Mouse (Mus musculus): ENCODE data around the gene Chchd6. TPM values are rescaled to one million over a fixed set of nuclear protein-coding genes. Genes with fewer than 3 reads are reported as not detected.

The Chchd6 gene
- polyA plus RNA-seq, 1 experiment from 2014 or later = 55.9 TPM

DNA sequence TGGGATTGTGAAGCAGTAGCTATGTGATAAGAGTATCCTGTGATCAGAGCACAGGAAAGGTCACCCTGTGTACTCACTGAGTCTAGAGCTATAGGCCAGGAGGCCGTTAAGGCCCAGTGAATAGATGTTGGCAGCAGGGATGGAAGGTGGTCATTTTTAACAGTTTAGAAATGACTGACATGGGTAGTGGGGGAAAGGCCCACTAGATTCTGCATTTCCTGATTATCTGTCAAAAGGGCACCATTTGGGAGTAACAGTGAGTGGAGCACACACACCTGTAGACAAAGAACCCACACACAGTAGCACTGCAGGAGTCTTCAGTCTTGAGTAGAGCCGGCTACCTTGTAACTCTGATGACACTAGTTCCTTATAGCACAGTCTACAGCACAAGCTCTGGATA, 141.0 kb downstream of the Chchd6 start:
- Histone ChIP-seq H3K36me3 (ENCODE audit: control insufficient read depth, insufficient read depth, low read length) (no peaks in the 10 kb centered on the region), H3K9ac (ENCODE audit: low read length) (no peak overlapping the region), H3K4me2 (ENCODE audit: low read depth, low read length) (no peak overlapping the region), H3K9me3 (ENCODE audit: control insufficient read depth, low read length) (no peaks in the 10 kb centered on the region), H3K4me3 (ENCODE audit: low read length) (no peak overlapping the region), H3K4me1 (replicated peaks; ENCODE audit: control insufficient read depth, insufficient read depth, low read length) (peaks cover 10% of the 10 kb centered on the region), H3K27ac (ENCODE audit: low read length) (no peak overlapping the region), H3K27me3 (ENCODE audit: control insufficient read depth, insufficient read depth, low read depth, low read length) (no peaks in the 10 kb centered on the region)
- no peak for ATAC-seq (ENCODE audit: low read depth)
- 81% methylated on average over 2 of the region's 2 CpGs for WGBS

DNA sequence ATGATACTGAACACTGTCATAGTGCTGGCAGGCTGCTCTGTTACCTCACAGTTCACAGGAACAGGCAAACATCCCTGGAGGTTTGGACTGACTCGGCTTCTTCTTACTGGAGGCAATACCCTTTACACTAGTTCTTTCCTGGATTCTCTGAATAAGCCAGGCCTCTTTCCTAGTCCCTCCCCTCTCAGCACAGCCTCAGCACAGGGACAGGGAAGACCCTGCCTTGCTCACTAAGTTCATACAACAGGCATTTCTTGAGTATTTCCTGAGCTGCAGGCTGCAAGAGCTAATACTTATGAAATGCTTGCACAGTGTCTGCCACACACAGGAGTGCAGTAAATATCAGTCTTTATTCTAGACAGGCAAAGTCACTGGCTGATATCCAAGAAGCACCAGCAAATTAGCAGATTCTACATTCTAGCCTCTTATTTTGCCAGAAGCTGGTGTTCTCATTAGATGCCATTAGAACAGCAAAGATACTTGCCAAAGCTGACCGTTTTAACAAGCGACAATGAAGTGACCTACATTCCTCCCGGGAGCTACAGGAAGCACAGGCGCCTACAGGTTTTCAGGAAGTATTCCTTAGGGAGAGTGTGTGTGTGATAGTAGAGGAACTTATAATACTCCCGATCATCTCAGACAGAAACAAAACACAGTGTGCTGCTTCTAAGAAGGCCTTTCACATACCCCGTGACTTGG, 142.3 kb downstream of the Chchd6 start:
- H3K4me2 ChIP-seq (ENCODE audit: low read depth, low read length) = no peak overlapping the region
- peaks cover 10% of the 10 kb centered on the region for H3K4me1 ChIP-seq (replicated peaks; ENCODE audit: control insufficient read depth, insufficient read depth, low read length)
- peak; percentile 62; the same call in 1 of the 2 replicates for ATAC-seq (ENCODE audit: low read depth)
- H3K27ac ChIP-seq (ENCODE audit: low read length) = peak overlapping the region; percentile 53
- H3K4me3 ChIP-seq (ENCODE audit: low read length) = no peak overlapping the region
- WGBS = 22% methylated on average over 7 of the region's 7 CpGs
- H3K9me3 ChIP-seq (ENCODE audit: control insufficient read depth, low read length) = no peaks in the 10 kb centered on the region
- H3K9ac ChIP-seq (ENCODE audit: low read length) = no peak overlapping the region
- H3K36me3 ChIP-seq (ENCODE audit: control insufficient read depth, insufficient read depth, low read length) = no peaks in the 10 kb centered on the region
- H3K27me3 ChIP-seq (ENCODE audit: control insufficient read depth, insufficient read depth, low read depth, low read length) = no peaks in the 10 kb centered on the region

DNA sequence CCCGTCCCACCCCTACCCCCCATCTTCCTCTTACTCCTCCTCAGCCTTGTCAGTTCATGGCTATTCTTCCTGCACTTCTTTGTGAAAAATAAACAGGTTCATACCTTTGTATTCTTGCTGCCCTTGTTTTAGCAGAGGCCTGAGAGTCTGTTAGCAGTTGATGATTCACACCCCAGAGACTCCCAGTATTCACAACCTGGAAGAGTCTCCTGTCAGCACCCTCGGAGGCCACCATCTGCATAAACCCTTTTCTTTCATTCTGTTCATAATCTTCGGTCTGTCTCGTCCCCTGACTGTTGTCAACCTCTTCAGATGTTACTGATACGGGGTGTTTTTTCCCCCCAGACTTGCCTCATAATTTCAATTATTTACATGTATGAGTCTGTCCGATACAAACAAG, 143.1 kb downstream of the Chchd6 start:
- H3K9me3 ChIP-seq (ENCODE audit: control insufficient read depth, low read length) = no peaks in the 10 kb centered on the region
- H3K4me2 ChIP-seq (ENCODE audit: low read depth, low read length) = no peak overlapping the region
- no peak overlapping the region for H3K4me3 ChIP-seq (ENCODE audit: low read length)
- no peaks in the 10 kb centered on the region for H3K27me3 ChIP-seq (ENCODE audit: control insufficient read depth, insufficient read depth, low read depth, low read length)
- H3K27ac ChIP-seq (ENCODE audit: low read length) = no peak overlapping the region
- peaks cover 10% of the 10 kb centered on the region for H3K4me1 ChIP-seq (replicated peaks; ENCODE audit: control insufficient read depth, insufficient read depth, low read length)
- H3K9ac ChIP-seq (ENCODE audit: low read length) = no peak overlapping the region
- WGBS = 75% methylated on average over 6 of the region's 6 CpGs
- H3K36me3 ChIP-seq (ENCODE audit: control insufficient read depth, insufficient read depth, low read length) = no peaks in the 10 kb centered on the region
- ATAC-seq (ENCODE audit: low read depth) = no peak

DNA sequence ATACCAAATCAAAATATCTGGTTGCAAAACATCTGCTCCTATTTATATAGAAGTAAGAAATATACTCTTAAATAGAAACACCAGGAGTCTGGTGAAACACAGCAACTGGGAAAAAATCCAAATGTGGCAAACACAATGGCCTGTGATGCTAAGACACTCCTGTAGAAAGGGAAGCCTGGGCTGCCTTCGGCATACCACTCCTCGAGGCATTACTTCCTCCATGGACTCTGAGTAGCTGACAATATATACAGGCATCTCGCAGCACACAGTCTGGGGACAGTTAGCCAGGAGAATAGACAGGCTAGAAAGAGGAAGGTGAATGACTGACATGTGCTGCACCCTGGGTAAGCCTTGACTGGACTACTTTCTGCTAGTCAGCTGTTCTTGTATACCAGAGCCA, 146.7 kb downstream of the Chchd6 start:
- 49% methylated on average over 3 of the region's 3 CpGs for WGBS
- H3K27me3 ChIP-seq (ENCODE audit: control insufficient read depth, insufficient read depth, low read depth, low read length) = no peaks in the 10 kb centered on the region
- no peak overlapping the region for H3K4me3 ChIP-seq (ENCODE audit: low read length)
- H3K9me3 ChIP-seq (ENCODE audit: control insufficient read depth, low read length) = no peaks in the 10 kb centered on the region
- H3K27ac ChIP-seq (ENCODE audit: low read length) = no peak overlapping the region
- H3K9ac ChIP-seq (ENCODE audit: low read length) = no peak overlapping the region
- H3K36me3 ChIP-seq (ENCODE audit: control insufficient read depth, insufficient read depth, low read length) = no peaks in the 10 kb centered on the region
- H3K4me2 ChIP-seq (ENCODE audit: low read depth, low read length) = no peak overlapping the region
- peaks cover 5% of the 10 kb centered on the region for H3K4me1 ChIP-seq (replicated peaks; ENCODE audit: control insufficient read depth, insufficient read depth, low read length)
- ATAC-seq (ENCODE audit: low read depth) = no peak

DNA sequence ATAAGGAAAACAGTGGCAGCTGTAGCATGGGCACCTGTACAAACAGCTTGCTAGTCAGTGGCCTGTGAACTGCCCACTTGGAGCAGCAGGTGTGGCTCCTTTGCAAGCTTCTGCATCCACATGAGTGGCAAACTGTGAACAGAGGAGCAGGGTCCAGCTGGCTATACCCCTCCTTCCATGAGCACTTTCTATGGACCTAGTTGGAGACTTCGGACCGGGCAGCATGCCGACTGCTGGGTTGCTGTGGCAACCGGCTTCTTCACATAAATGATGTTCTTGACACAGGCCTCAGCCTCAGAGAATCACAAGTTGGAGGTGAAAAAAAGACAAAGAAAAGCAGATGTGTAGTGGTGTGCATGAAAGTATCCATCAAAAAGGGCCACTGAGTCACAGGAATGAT, 154.8 kb downstream of the Chchd6 start:
- Histone ChIP-seq H3K27me3 (ENCODE audit: control insufficient read depth, insufficient read depth, low read depth, low read length) (no peaks in the 10 kb centered on the region), H3K4me3 (ENCODE audit: low read length) (no peak overlapping the region), H3K4me2 (ENCODE audit: low read depth, low read length) (no peak overlapping the region), H3K9me3 (ENCODE audit: control insufficient read depth, low read length) (no peaks in the 10 kb centered on the region), H3K9ac (ENCODE audit: low read length) (no peak overlapping the region), H3K36me3 (ENCODE audit: control insufficient read depth, insufficient read depth, low read length) (no peaks in the 10 kb centered on the region), H3K4me1 (replicated peaks; ENCODE audit: control insufficient read depth, insufficient read depth, low read length) (no peaks in the 10 kb centered on the region; the same call in 1 of the 2 replicates), H3K27ac (ENCODE audit: low read length) (no peak overlapping the region)
- ATAC-seq (ENCODE audit: low read depth) = peak; percentile 45; the same call in 1 of the 2 replicates
- 69% methylated on average over 4 of the region's 4 CpGs for WGBS

DNA sequence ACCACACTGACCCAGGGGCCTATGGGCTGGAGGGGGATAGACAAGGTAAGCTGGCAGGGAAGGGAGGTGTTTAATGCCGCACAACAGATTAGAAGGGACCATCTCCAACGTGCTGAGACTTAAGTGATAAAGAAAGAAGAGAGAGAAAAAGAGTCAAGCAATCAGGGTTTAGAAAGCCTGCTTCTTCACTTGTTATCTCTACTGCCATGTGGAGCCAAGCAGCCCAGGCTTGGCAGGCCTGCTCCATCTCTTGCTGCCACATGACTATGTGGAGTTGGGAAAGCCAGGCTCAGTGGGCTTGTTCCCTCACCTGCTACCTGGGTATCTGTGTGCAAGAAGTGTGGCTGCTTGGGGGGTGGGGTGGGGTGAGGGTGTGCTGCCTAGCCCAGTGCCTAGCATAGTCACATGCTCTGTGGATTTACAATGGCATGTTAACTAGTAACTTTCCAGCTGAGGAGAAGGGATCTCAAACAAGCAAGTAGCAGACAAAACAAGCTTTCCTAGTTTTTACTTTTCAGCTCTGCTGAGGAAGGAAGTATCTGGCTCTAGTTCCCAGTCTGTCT, 163.5 kb downstream of the Chchd6 start:
- Histone ChIP-seq H3K27ac (ENCODE audit: low read length) (no peak overlapping the region), H3K9ac (ENCODE audit: low read length) (no peak overlapping the region), H3K9me3 (ENCODE audit: control insufficient read depth, low read length) (no peaks in the 10 kb centered on the region), H3K4me3 (ENCODE audit: low read length) (no peak overlapping the region), H3K4me1 (replicated peaks; ENCODE audit: control insufficient read depth, insufficient read depth, low read length) (no peaks in the 10 kb centered on the region), H3K27me3 (ENCODE audit: control insufficient read depth, insufficient read depth, low read depth, low read length) (no peaks in the 10 kb centered on the region), H3K36me3 (ENCODE audit: control insufficient read depth, insufficient read depth, low read length) (no peaks in the 10 kb centered on the region), H3K4me2 (ENCODE audit: low read depth, low read length) (no peak overlapping the region)
- no peak for ATAC-seq (ENCODE audit: low read depth)
- 60% methylated on average over 2 of the region's 2 CpGs for WGBS

DNA sequence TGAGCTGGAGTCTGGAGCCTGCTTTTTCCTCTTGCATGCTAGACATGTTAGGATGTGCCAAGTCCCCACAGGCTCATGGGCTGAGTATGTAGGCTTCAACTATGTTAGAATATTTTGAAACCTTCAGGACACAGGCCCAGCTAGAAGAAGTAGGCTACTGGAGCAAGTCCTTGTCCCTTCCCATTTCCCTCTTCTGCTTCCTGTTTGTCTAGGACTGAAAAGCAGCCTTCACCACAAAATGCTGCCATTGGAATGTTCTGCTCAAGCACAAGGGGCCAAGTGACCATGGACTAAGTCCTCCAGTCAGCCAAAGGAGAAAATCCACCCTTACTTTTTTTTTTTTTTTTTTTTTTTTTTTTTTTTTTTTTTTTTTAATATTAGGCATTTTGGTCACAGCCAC, 164.7 kb downstream of the Chchd6 start:
- no peaks in the 10 kb centered on the region for H3K27me3 ChIP-seq (ENCODE audit: control insufficient read depth, insufficient read depth, low read depth, low read length)
- no peak overlapping the region for H3K9ac ChIP-seq (ENCODE audit: low read length)
- H3K27ac ChIP-seq (ENCODE audit: low read length) = no peak overlapping the region
- no peaks in the 10 kb centered on the region for H3K4me1 ChIP-seq (replicated peaks; ENCODE audit: control insufficient read depth, insufficient read depth, low read length)
- no peaks in the 10 kb centered on the region for H3K9me3 ChIP-seq (ENCODE audit: control insufficient read depth, low read length)
- no peak overlapping the region for H3K4me2 ChIP-seq (ENCODE audit: low read depth, low read length)
- no peaks in the 10 kb centered on the region for H3K36me3 ChIP-seq (ENCODE audit: control insufficient read depth, insufficient read depth, low read length)
- ATAC-seq (ENCODE audit: low read depth) = no peak
- H3K4me3 ChIP-seq (ENCODE audit: low read length) = no peak overlapping the region

DNA sequence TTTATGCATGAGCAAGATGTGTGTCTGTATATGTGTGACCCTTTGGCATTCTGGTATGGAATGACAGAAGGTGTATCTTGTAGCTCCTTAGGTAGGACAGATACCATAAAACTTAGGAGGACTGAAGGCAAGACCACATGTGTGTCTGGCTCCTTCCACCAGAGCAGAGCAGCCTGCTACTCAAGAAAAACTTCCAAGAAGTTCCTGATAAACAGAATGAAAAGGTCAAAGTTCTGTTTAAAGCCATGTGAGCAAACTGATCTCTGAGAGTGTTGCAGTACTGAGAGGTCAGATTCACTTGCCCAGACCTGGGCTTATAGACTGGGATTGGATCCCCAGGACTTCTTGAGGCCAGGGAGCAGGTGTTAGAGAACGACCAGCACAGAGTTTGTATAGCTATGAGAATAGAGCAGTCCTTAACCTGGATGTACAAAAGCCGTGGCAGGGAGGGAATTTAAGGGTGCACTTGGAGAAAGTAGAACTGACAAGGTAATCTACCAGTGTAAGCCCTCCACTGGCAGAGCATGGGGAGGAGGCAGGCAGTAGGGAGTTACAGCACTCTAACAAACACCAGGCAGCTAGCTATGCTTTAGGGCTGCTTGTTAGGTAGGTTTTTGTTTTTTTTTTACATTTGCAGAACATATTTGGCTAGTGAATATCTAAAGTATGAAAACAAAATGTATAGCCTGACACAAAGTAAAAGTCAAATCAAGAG, 166.6 kb downstream of the Chchd6 start:
- WGBS = 24% methylated on average over 2 of the region's 2 CpGs

DNA sequence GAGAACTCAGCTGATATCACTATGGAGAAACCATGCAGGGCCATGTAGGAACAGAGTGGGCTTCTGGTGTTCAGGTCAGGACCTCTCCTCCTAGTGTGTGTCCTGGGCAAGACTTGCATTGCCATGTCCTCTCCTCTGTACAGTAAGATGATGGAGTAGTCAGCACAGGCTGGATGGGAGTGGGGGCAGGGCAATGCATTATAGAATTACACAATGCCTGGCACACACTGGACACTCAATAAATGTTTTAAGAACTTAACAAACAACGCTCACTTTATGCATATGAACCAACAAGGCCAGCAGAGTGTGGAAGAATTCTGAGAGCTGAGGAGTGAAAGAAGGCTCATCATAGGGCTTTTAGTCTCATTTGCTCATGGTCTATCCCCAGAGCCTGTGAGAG, 171.0 kb downstream of the Chchd6 start:
- ATAC-seq (ENCODE audit: low read depth) = peak; percentile 34; the same call in 1 of the 2 replicates
- H3K27me3 ChIP-seq (ENCODE audit: control insufficient read depth, insufficient read depth, low read depth, low read length) = no peaks in the 10 kb centered on the region
- no peak overlapping the region for H3K27ac ChIP-seq (ENCODE audit: low read length)
- H3K9me3 ChIP-seq (ENCODE audit: control insufficient read depth, low read length) = no peaks in the 10 kb centered on the region
- H3K36me3 ChIP-seq (ENCODE audit: control insufficient read depth, insufficient read depth, low read length) = no peaks in the 10 kb centered on the region
- H3K9ac ChIP-seq (ENCODE audit: low read length) = no peak overlapping the region
- 70% methylated on average over 1 of the region's 1 CpGs for WGBS
- H3K4me1 ChIP-seq (replicated peaks; ENCODE audit: control insufficient read depth, insufficient read depth, low read length) = peaks cover 10% of the 10 kb centered on the region
- H3K4me3 ChIP-seq (ENCODE audit: low read length) = no peak overlapping the region
- H3K4me2 ChIP-seq (ENCODE audit: low read depth, low read length) = no peak overlapping the region

More for the DNA sequence above, 166.6 kb downstream of the Chchd6 start:
- no peaks in the 10 kb centered on the region for H3K9me3 ChIP-seq (ENCODE audit: control insufficient read depth, low read length)
- no peak overlapping the region for H3K4me3 ChIP-seq (ENCODE audit: low read length)
- H3K27me3 ChIP-seq (ENCODE audit: control insufficient read depth, insufficient read depth, low read depth, low read length) = no peaks in the 10 kb centered on the region
- no peak overlapping the region for H3K27ac ChIP-seq (ENCODE audit: low read length)
- no peak for ATAC-seq (ENCODE audit: low read depth)
- no peak overlapping the region for H3K9ac ChIP-seq (ENCODE audit: low read length)
- H3K4me2 ChIP-seq (ENCODE audit: low read depth, low read length) = no peak overlapping the region
- H3K36me3 ChIP-seq (ENCODE audit: control insufficient read depth, insufficient read depth, low read length) = no peaks in the 10 kb centered on the region
- peaks cover 10% of the 10 kb centered on the region for H3K4me1 ChIP-seq (replicated peaks; ENCODE audit: control insufficient read depth, insufficient read depth, low read length)
